Mouse (Mus musculus) ES-E14 (cell line): ENCODE measurements at regions not wholly inside any gene's neighbourhood (a gene's known extent, or its start where the extent isn't known, plus 50 kb on each side); places are given as distances from the start of the nearest gene placed in this dataset.

ENCODE experiments used
- DNase-seq: peaks from one replicate; pipeline ENCODE4 v3.0.0-alpha.2; 2013; ENCODE audit warnings: low read depth, low spot score
- H3K27ac ChIP-seq: 2 replicates; pipeline ENCODE4 v1.5.1; 2012; ENCODE audit warnings: low read depth, mild to moderate bottlenecking, low read length, moderate library complexity, mixed read lengths; ENCODE audit not compliant: poor library complexity, insufficient read depth, severe bottlenecking
- H3K36me3 ChIP-seq: 2 replicates; pipeline ENCODE4 v1.6.1; 2012; ENCODE audit warnings: mild to moderate bottlenecking, low read length, moderate library complexity, mixed read lengths; ENCODE audit not compliant: control insufficient read depth, poor library complexity, insufficient read depth, severe bottlenecking
- H3K4me1 ChIP-seq, 2 experiments: fragments of 150-350 bp in 1 of 2; sonication (generic) in 1 of 2; 2 replicates each; pipeline ENCODE4 v1.6.1; 2012; ENCODE audit warnings: low read length in 2 of 2, mild to moderate bottlenecking in 1 of 2, mixed read lengths in 1 of 2; ENCODE audit not compliant: control insufficient read depth in 2 of 2, insufficient read depth in 2 of 2, poor library complexity in 1 of 2
- H3K4me3 ChIP-seq, 2 experiments: fragments of 150-350 bp in 1 of 2; sonication (generic) in 1 of 2; 2 replicates each; pipeline ENCODE4 v1.5.1; 2012; ENCODE audit warnings: low read length in 2 of 2, low read depth in 1 of 2, mild to moderate bottlenecking in 1 of 2, mixed read lengths in 1 of 2; ENCODE audit not compliant: insufficient read depth in 1 of 2, poor library complexity in 1 of 2, severe bottlenecking in 1 of 2
- H3K9ac ChIP-seq: 2 replicates; pipeline ENCODE4 v1.6.1; 2012; ENCODE audit warnings: low read depth, mild to moderate bottlenecking, low read length, mixed read lengths; ENCODE audit not compliant: poor library complexity, insufficient read depth, severe bottlenecking
- H3K9me3 ChIP-seq: fragments of 150-350 bp; sonication (generic); 2 replicates; pipeline ENCODE4 v1.6.1; 2012; ENCODE audit warnings: low read depth, mild to moderate bottlenecking, low read length; ENCODE audit not compliant: control insufficient read depth, insufficient read depth
- CHD2 ChIP-seq: IDR thresholded peaks from 2 replicates; pipeline ENCODE4 v1.6.1; 2014; ENCODE audit warnings: mild to moderate bottlenecking, low read depth, low read length, inconsistent platforms
- HCFC1 ChIP-seq: IDR thresholded peaks from 2 replicates; pipeline ENCODE4 v1.6.1; 2012; ENCODE audit warnings: low read length, inconsistent platforms, borderline replicate concordance; ENCODE audit not compliant: insufficient read depth
- MAFK ChIP-seq: IDR thresholded peaks from 2 replicates; pipeline ENCODE4 v1.6.1; 2014; ENCODE audit warnings: mild to moderate bottlenecking, low read depth, low read length, inconsistent platforms; ENCODE audit not compliant: insufficient read depth
- ZC3H11A ChIP-seq: IDR thresholded peaks from 2 replicates; pipeline ENCODE4 v1.6.1; 2012; ENCODE audit warnings: low read depth, mild to moderate bottlenecking, inconsistent platforms, low read length, borderline replicate concordance
- ZNF384 ChIP-seq: IDR thresholded peaks from 2 replicates; pipeline ENCODE4 v1.6.1; 2012; ENCODE audit warnings: low read depth, low read length, inconsistent platforms
- in situ Hi-C, 2 experiments: fragments of 600-800 bp; cut with MboI; formaldehyde crosslinking; loops; one replicate each; pipeline ENCODE4 v1.15.1; 2025; ENCODE audit warnings: low sequenced_read_pairs in 2 of 2, inconsistent platforms in 1 of 2; ENCODE audit not compliant: unreplicated experiment in 2 of 2

GRCm38 (mm10) chr2:170662069-170662980 lies 60.5 kb upstream of the 4930470P17Rik start:
- Histone ChIP-seq H3K9ac (no peak overlapping the region), H3K4me3 (peak overlapping the region in 1 of 2 experiments; percentile 7; a peak in 1 of 4 replicates), H3K9me3 (no peaks in the 10 kb centered on the region), H3K36me3 (no peaks in the 10 kb centered on the region), H3K4me1 (peaks cover 8 to 22% of the 10 kb centered on the region in 2 experiments), H3K27ac (no peak overlapping the region)
- in situ Hi-C loops = no loop called here
- no peak for DNase-seq
- no peak for TF ChIP-seq ZC3H11A
- TF ChIP-seq CHD2 = no peak
- no peak for TF ChIP-seq ZNF384
- no peak for TF ChIP-seq MAFK
- TF ChIP-seq HCFC1 = no peak

- Histone ChIP-seq H3K4me1 (peaks cover 8 to 26% of the 10 kb centered on the region in 2 experiments), H3K27ac (no peak overlapping the region), H3K4me3 (no peak overlapping the region), H3K36me3 (no peaks in the 10 kb centered on the region), H3K9ac (no peak overlapping the region), H3K9me3 (no peaks in the 10 kb centered on the region)
- no peak for TF ChIP-seq MAFK
- no peak for DNase-seq
- in situ Hi-C loops = no loop called here
These were observed 57.5 kb upstream of the 4930470P17Rik start for GRCm38 (mm10) chr2:170659291-170659690.

- Histone ChIP-seq H3K36me3 (no peaks in the 10 kb centered on the region), H3K9me3 (no peaks in the 10 kb centered on the region), H3K9ac (no peak overlapping the region), H3K4me3 (no peak overlapping the region), H3K27ac (no peak overlapping the region), H3K4me1 (peaks cover 8 to 25% of the 10 kb centered on the region in 2 experiments)
- DNase-seq = no peak
- in situ Hi-C loops = no loop called here
- no peak for TF ChIP-seq HCFC1
- no peak for TF ChIP-seq MAFK
- TF ChIP-seq ZC3H11A = no peak
- no peak for TF ChIP-seq ZNF384
- TF ChIP-seq CHD2 = no peak
These were observed 56.7 kb upstream of the 4930470P17Rik start for GRCm38 (mm10) chr2:170658520-170658919.

GRCm38 (mm10) chr2:170657821-170658221 lies 56.0 kb upstream of the 4930470P17Rik start:
- Histone ChIP-seq H3K9me3 (no peaks in the 10 kb centered on the region), H3K4me3 (no peak overlapping the region), H3K4me1 (peaks cover 8 to 19% of the 10 kb centered on the region in 2 experiments), H3K9ac (no peak overlapping the region), H3K36me3 (no peaks in the 10 kb centered on the region), H3K27ac (no peak overlapping the region)
- TF ChIP-seq ZC3H11A = no peak
- TF ChIP-seq HCFC1 = no peak
- no peak for TF ChIP-seq ZNF384
- 0 out of 2 replicates have a peak, but pooled peaks have one; percentile 19 for TF ChIP-seq CHD2
- TF ChIP-seq MAFK = no peak
- in situ Hi-C loops = no loop called here
- peak; percentile 36 for DNase-seq
